Mouse (Mus musculus) brain, embryonic 14.5 days (tissue): Measurements from ENCODE around the gene Zfp980.
"Not testable (repeated sequence)": the region's sequence is repeated elsewhere in the genome, so short reads cannot be mapped to it uniquely, and the experiment has no call there.

Experiments used
- CTCF ChIP-seq: fragments of 200-500 bp; IDR thresholded peaks from 2 replicates; pipeline ENCODE4 v1.5.1; 2012; ENCODE audit warnings: inconsistent platforms, mild to moderate bottlenecking, moderate library complexity, borderline replicate concordance; ENCODE audit not compliant: insufficient read depth, insufficient read length; ENCODE audit errors: extremely low read depth
- POLR2A ChIP-seq: fragments of 200-500 bp; IDR thresholded peaks from 2 replicates; pipeline ENCODE4 v1.6.1; 2012; ENCODE audit warnings: mild to moderate bottlenecking, inconsistent platforms, borderline replicate concordance; ENCODE audit not compliant: poor library complexity, insufficient read depth, insufficient read length, severe bottlenecking; ENCODE audit errors: extremely low read depth

DNA sequence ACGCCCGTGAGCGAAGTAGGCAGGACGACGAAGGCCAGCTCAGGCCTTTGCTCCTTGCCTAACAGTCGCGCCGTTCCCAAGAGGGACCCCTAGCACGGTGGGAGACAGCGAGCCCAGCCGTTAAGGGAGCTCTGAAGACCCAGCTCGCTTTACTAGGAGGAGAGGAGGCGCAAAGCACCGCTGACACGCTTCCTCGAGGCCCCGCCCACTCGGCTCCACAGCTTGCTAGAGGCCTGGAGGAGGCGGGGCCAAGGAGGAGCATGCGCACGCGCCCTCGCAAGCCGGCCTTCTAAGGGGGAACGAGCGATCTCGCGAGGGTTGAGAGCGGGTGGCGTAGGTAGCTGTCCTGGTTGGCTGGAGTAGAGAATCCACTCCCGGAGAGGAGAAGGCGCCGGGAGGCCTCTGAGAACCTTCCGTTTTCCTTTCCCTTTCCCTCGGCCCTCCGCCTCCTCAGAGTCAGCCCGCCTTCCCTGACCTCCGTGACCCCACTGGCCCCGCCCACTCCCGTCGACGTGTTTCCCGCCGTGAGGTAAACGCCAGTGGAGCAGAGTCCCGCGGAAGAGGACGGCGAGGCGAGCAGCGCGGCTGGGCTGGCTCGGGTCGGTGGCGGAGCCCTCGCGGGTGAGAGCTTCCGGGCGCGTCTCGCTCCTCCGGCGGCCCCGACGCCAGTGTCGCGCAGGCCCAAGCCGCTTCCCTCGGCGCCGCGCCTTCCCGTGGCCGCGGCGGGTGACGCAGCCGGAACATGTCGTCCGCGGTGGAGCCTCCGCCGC, 29.9 kb upstream of the Zfp980 start:
- TF ChIP-seq POLR2A, CTCF: not testable (repeated sequence)
